Mouse (Mus musculus) ES-E14 (cell line): Measurements from ENCODE around the gene Trex2.

ENCODE experiments used
- HCFC1 ChIP-seq: IDR thresholded peaks from 2 replicates; pipeline ENCODE4 v1.6.1; 2012; ENCODE audit warnings: low read length, inconsistent platforms, borderline replicate concordance; ENCODE audit not compliant: insufficient read depth
- MAFK ChIP-seq: IDR thresholded peaks from 2 replicates; pipeline ENCODE4 v1.6.1; 2014; ENCODE audit warnings: mild to moderate bottlenecking, low read depth, low read length, inconsistent platforms; ENCODE audit not compliant: insufficient read depth

DNA sequence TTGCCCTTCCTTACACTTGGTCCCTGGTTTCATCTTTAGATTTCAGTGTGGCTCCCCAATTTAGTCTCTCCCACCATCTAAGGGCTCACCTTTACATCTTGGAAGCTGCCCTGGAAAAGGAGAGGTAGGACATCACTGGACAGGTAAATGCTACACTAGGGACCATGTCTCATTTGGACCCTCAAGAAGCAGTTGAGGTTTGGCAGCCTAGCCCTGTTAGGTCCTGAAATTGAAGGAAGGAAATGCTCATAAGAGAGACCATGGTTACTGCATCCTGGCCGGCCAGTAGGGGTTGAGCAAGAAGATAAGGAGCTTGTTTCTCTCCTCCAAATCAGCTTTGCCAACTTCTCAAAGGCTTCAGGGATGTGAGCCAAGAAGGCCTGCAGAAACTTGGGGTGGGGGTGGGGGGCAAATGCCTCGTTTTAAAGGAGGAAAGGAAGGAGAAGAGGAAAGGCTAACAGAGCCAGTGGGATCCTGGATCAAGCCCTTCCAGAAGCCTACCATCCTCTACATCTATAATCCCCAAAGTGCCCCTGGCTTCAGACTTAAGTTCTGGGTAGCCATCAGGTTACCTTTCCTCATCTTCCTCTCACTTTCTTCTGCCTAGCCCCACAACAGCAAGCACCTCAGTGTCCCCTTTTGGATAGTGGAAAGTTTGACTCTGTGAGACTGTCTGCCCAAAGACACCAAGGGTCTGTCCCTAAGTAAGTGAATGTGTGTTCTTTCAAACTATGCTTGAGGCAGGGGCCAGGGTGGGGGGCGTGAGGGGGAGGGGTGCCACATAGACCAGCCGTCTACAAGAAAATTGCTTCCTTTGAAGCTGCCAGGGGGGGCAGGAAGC is 47.7 kb upstream of the Trex2 start:
- no peak for TF ChIP-seq HCFC1
- TF ChIP-seq MAFK, result no peak
